ENCODE assay signal across 19 mouse cellular contexts in genomic region chr9:122087086-122087485, GRCm38 (mm10).
"Had no signal": no experiment of that assay in that cellular context is flagged by ENCODE, and none has a peak within 500 bp of the region (broad histone marks: within the 10 kb centered on the region; RNA-seq: fewer than 3 reads in every experiment).

No protein-coding gene starts in this region.

- H3K9me3 ChIP-seq: liver, embryonic 12.5 days; lung, embryonic 15.5 days; midbrain, embryonic 10.5 days; midbrain, embryonic 12.5 days; neural tube, embryonic 13.5 days; neural tube, embryonic 15.5 days had no signal

- DNase-seq: lung, postnatal 4 days; midbrain, embryonic 14.5 days; retina, postnatal 1 day; right cerebral cortex, adult 18-20 months; right cerebral cortex, postnatal 25 days; right cerebral cortex, postnatal 4 days; spleen, adult 18-20 months; thymus, adult 18-20 months; thymus, postnatal 14 days; thymus, postnatal 36 days had no signal

- H3K4me3 ChIP-seq: liver, embryonic 12.5 days; lung, embryonic 15.5 days; midbrain, embryonic 10.5 days; midbrain, embryonic 12.5 days; myocyte; neural tube, embryonic 13.5 days; neural tube, embryonic 15.5 days had no signal

- H3K27me3 ChIP-seq: liver, embryonic 12.5 days; lung, embryonic 15.5 days; midbrain, embryonic 12.5 days; neural tube, embryonic 13.5 days; neural tube, embryonic 15.5 days had no signal

- H3K4me2 ChIP-seq: liver, embryonic 12.5 days; lung, embryonic 15.5 days; midbrain, embryonic 12.5 days; neural tube, embryonic 13.5 days; neural tube, embryonic 15.5 days had no signal

- H3K9ac ChIP-seq: liver, embryonic 12.5 days; liver, embryonic 14.5 days; lung, embryonic 15.5 days; midbrain, embryonic 12.5 days; neural tube, embryonic 13.5 days; neural tube, embryonic 15.5 days had no signal

- H3K36me3 ChIP-seq: liver, embryonic 12.5 days; lung, embryonic 15.5 days; midbrain, embryonic 10.5 days; midbrain, embryonic 12.5 days; neural tube, embryonic 13.5 days; neural tube, embryonic 15.5 days had no signal

- ATAC-seq: liver, embryonic 12.5 days; midbrain, embryonic 16.5 days had no signal

- H3K4me1 ChIP-seq: midbrain, embryonic 12.5 days had no signal

- H3K27ac ChIP-seq: liver, embryonic 12.5 days; liver, embryonic 14.5 days; midbrain, embryonic 10.5 days; midbrain, embryonic 12.5 days; neural tube, embryonic 13.5 days; neural tube, embryonic 15.5 days had no signal
